Mouse (Mus musculus) heart, embryonic 15.5 days (tissue): ENCODE measurements at regions not wholly inside any gene's neighbourhood (a gene's known extent, or its start where the extent isn't known, plus 50 kb on each side); places are given as distances from the start of the nearest gene placed in this dataset.
A peak's percentile ranks its signal among the peaks of the same experiment; 100 is the strongest.

Source experiments
- ATAC-seq: fragments of 200-750 bp; cut with Nextera tagmentation; replicated peaks from 2 replicates; pipeline ENCODE4 v1.8.0; 2017; ENCODE audit warnings: low read depth, moderate TSS enrichment; ENCODE audit not compliant: insufficient number of reproducible peaks, insufficient read depth, low FRiP score
- H3K27ac ChIP-seq: fragments of 300-500 bp; sonication (generic); 2 replicates; pipeline ENCODE4 v1.5.1; 2015; ENCODE audit warnings: mild to moderate bottlenecking, inconsistent platforms
- H3K27me3 ChIP-seq: fragments of 300-500 bp; sonication (generic); 2 replicates; pipeline ENCODE4 v1.6.1; 2015; ENCODE audit warnings: inconsistent platforms
- H3K36me3 ChIP-seq: fragments of 300-500 bp; sonication (generic); 2 replicates; pipeline ENCODE4 v1.6.1; 2015; ENCODE audit warnings: mild to moderate bottlenecking, inconsistent platforms
- H3K4me1 ChIP-seq: fragments of 300-500 bp; sonication (generic); replicated peaks from 2 replicates; pipeline ENCODE4 v1.6.1; 2015; ENCODE audit warnings: inconsistent platforms
- H3K4me2 ChIP-seq: fragments of 300-500 bp; sonication (generic); 2 replicates; pipeline ENCODE4 v1.6.1; 2015; ENCODE audit warnings: inconsistent platforms, mild to moderate bottlenecking, moderate library complexity
- H3K4me3 ChIP-seq: fragments of 300-500 bp; sonication (generic); 2 replicates; pipeline ENCODE4 v1.5.1; 2015; ENCODE audit warnings: mild to moderate bottlenecking, inconsistent platforms
- H3K9ac ChIP-seq: fragments of 300-500 bp; sonication (generic); 2 replicates; pipeline ENCODE4 v1.6.1; 2015; ENCODE audit warnings: mild to moderate bottlenecking, inconsistent platforms
- H3K9me3 ChIP-seq: fragments of 300-500 bp; sonication (generic); replicated peaks from 2 replicates; pipeline ENCODE4 v1.6.1; 2016; ENCODE audit warnings: inconsistent platforms
- WGBS: fragments of 180-500 bp; shearing (Covaris S2); methylation state at CpG from one replicate; pipeline ENCODE4 v1.1.7; 2015; ENCODE audit warnings: mixed read lengths; 5-methylcytosine and 5-hydroxymethylcytosine counted together

DNA sequence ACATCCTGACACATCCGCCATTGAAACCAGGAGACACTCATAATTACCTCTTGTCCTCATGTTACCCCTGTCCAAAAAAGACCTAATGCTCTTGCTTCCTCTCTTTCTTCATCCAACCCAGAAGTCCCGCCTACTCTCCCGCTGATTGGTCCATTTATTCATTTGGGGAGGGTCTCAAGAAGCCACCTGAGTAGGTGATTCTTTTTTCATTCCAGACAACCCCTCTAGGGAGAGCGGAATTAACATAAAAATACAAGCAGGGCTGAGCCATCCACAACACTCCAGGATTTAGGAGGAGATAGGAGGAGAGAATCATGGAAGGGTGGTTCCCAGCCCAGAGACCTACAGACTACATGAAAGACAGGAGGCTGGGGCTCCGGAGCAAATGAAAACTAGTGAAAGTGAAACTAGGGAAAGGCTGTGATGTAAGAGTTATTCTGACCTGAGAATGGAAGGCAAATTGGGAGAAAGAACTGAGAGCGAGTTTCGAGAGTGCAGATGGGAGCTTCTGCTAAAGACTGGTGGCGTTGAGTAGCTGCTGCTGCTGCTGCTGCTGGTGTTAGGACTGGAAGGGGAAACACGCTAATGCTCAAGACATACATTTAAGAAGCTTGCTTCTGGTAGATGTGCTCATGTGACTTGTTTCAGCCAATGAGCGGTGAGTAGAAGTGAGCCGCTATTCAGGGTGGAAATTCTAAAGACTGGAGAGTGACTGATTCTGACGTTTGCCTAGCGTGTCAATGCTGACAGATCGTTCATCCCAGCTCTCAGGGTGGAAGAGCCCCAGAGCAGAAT is 55.0 kb upstream of the Mmp2 start:
- H3K27me3 ChIP-seq: peaks cover 15% of the 10 kb centered on the region; the same call in 1 of the 2 replicates
- no peak for ATAC-seq
- H3K27ac ChIP-seq: no peak overlapping the region
- WGBS: 45% methylated on average over 14 of the region's 14 CpGs
- H3K4me3 ChIP-seq: peak overlapping the region; percentile 43
- no peaks in the 10 kb centered on the region for H3K36me3 ChIP-seq
- no peaks in the 10 kb centered on the region for H3K9me3 ChIP-seq
- H3K4me1 ChIP-seq: 0 out of 2 replicates have a peak, but pooled peaks cover 5% of the 10 kb centered on the region
- H3K9ac ChIP-seq: no peak overlapping the region
- peak overlapping the region; percentile 53 for H3K4me2 ChIP-seq

DNA sequence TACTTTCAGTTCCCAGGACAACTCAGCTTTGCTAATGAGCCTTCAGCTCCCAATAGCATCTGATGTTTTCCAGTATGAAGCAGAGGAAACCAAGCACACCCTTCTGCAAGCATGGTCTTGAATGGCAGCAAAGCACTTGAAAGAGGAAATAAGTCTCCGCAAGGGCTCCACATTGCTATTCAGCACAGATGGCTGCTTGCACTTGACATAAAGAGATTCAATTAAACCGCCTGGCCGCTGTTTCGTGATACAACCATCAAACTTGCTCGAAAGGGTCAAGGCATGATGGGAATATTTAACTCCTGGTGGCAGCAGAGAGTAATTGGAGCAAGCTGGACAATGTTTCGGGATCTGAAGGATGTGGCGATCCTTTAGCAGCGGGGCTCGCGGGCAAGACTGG is 54.3 kb upstream of the Mmp2 start:
- 81% methylated on average over 10 of the region's 10 CpGs for WGBS
- H3K9ac ChIP-seq: no peak overlapping the region
- 0 out of 2 replicates have a peak, but pooled peaks cover 5% of the 10 kb centered on the region for H3K4me1 ChIP-seq
- peaks cover 15% of the 10 kb centered on the region; the same call in 1 of the 2 replicates for H3K27me3 ChIP-seq
- peak overlapping the region; percentile 53 for H3K4me2 ChIP-seq
- no peak overlapping the region for H3K27ac ChIP-seq
- H3K36me3 ChIP-seq: no peaks in the 10 kb centered on the region
- no peaks in the 10 kb centered on the region for H3K9me3 ChIP-seq
- H3K4me3 ChIP-seq: no peak overlapping the region
- ATAC-seq: no peak

DNA sequence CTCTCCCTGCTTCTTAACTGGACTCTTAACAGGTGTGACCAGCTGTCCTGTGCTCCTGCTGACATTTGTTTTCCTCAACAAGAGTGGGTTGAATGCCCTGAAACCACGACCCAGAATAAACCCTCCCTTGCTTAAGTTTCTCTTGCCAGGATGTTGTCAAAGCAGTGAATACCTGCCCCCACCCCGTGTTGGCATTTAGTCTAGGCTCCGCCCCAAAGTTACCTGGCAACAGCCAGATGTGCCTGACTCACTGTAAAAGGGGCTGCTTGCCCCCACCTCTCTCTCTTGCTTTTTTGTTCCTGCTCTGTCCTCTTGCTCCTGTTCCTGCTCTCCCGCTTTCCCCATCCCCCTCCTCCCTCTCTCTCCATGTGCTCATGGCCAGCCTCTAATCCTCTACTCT is 51.9 kb upstream of the Mmp2 start:
- Histone ChIP-seq H3K4me3 (no peak overlapping the region), H3K36me3 (no peaks in the 10 kb centered on the region), H3K9me3 (no peaks in the 10 kb centered on the region), H3K4me2 (no peak overlapping the region), H3K27ac (no peak overlapping the region), H3K4me1 (0 out of 2 replicates have a peak, but pooled peaks cover 5% of the 10 kb centered on the region), H3K9ac (no peak overlapping the region), H3K27me3 (peaks cover 15% of the 10 kb centered on the region; the same call in 1 of the 2 replicates)
- ATAC-seq: no peak
- WGBS: 56% methylated on average over 4 of the region's 4 CpGs

DNA sequence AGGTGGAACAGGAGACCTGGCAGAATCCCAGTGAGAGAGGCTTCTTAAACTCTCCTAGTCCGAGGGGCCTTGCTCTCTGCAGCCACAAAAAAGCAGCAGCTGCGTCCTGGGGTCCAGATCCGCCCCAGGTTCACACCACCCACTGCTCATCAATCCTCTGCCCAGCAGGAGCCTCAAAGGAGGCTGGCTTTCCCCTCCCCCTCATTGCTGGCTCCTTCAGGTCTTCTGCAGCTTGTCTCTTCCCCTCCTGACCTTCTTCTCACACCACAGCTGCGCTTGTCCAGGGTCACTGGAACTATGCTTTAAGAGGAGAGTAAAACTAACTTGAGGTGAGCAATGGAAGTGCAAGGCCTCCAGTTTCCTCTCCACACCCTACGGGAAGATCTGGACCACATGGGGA is 50.0 kb upstream of the Mmp2 start:
- H3K27me3 ChIP-seq: peaks cover 11% of the 10 kb centered on the region; the same call in 1 of the 2 replicates
- H3K9me3 ChIP-seq: no peaks in the 10 kb centered on the region
- H3K4me2 ChIP-seq: no peak overlapping the region
- no peaks in the 10 kb centered on the region for H3K36me3 ChIP-seq
- no peak overlapping the region for H3K4me3 ChIP-seq
- no peak overlapping the region for H3K9ac ChIP-seq
- peaks cover 6% of the 10 kb centered on the region; the same call in 1 of the 2 replicates for H3K4me1 ChIP-seq
- no peak for ATAC-seq
- no peak overlapping the region for H3K27ac ChIP-seq
- WGBS: 26% methylated on average over 5 of the region's 5 CpGs
